Mouse (Mus musculus) ovary, postnatal 36 days (tissue): ENCODE measurements around the gene Supt6.
A peak's percentile ranks its signal among the peaks of the same experiment; 100 is the strongest.
"Not testable (repeated sequence)": the region's sequence is repeated elsewhere in the genome, so short reads cannot be mapped to it uniquely, and the experiment has no call there.

Experiments
- DNase-seq: peaks from one replicate; pipeline ENCODE4 v3.0.0; 2022; ENCODE audit warnings: low spot score, mixed read lengths

The Supt6 gene

GRCm38 (mm10) chr11:78245627-78246317 lies at the start of gene Supt6, which contains the start of gene Sdf2:
Gene Supt6 (minus strand): TSS chr11:78245987.
Gene Sdf2 (plus strand): TSS chr11:78245746.
- DNase-seq: peak; percentile 86

- no peak for DNase-seq
Measured at GRCm38 (mm10) chr11:78294585-78294984, 48.8 kb upstream of the Supt6 start.

- no peak for DNase-seq
Measured at GRCm38 (mm10) chr11:78290654-78291053, 44.9 kb upstream of the Supt6 start, which contains the start of gene BC030499. Gene BC030499 (plus strand): TSS chr11:78290841.

GRCm38 (mm10) chr11:78289146-78289763 lies 43.5 kb upstream of the Supt6 start:
- no peak for DNase-seq

GRCm38 (mm10) chr11:78279586-78279985 lies 33.8 kb upstream of the Supt6 start:
- DNase-seq: no peak

- DNase-seq: no peak
Measured at GRCm38 (mm10) chr11:78278853-78279252, 33.1 kb upstream of the Supt6 start.

- not testable (repeated sequence) for DNase-seq
Measured at GRCm38 (mm10) chr11:78276169-78276568, 30.4 kb upstream of the Supt6 start.

- no peak for DNase-seq
Measured at GRCm38 (mm10) chr11:78275596-78275995, 29.8 kb upstream of the Supt6 start.

- no peak for DNase-seq
Measured at GRCm38 (mm10) chr11:78271986-78272385, 26.2 kb upstream of the Supt6 start.

- DNase-seq: no peak
Measured at GRCm38 (mm10) chr11:78265571-78265970, 19.8 kb upstream of the Supt6 start.

- DNase-seq: peak; percentile 41
Measured at GRCm38 (mm10) chr11:78262550-78262949, 16.8 kb upstream of the Supt6 start.

GRCm38 (mm10) chr11:78261380-78262352 lies 15.9 kb upstream of the Supt6 start, which contains the start of gene 2610507B11Rik:
Gene 2610507B11Rik (plus strand): TSS chr11:78261752.
- DNase-seq: peak; percentile 93

GRCm38 (mm10) chr11:78260489-78261258 lies 14.9 kb upstream of the Supt6 start:
- DNase-seq: no peak

- DNase-seq: no peak
Measured at GRCm38 (mm10) chr11:78256618-78257017, 10.8 kb upstream of the Supt6 start.

- DNase-seq: no peak
Measured at GRCm38 (mm10) chr11:78247727-78248140, 1.9 kb upstream of the Supt6 start.

- no peak for DNase-seq
Measured at GRCm38 (mm10) chr11:78247012-78247348, 1.2 kb upstream of the Supt6 start.

GRCm38 (mm10) chr11:78246318-78247011 lies 678 bp upstream of the Supt6 start:
- no peak for DNase-seq

- DNase-seq: no peak
Measured at GRCm38 (mm10) chr11:78245261-78245626, 543 bp downstream of the Supt6 start.

GRCm38 (mm10) chr11:78240193-78240857 lies 5.5 kb downstream of the Supt6 start:
- no peak for DNase-seq

- no peak for DNase-seq
Measured at GRCm38 (mm10) chr11:78231518-78231917, 14.3 kb downstream of the Supt6 start.
